Mouse (Mus musculus) neural tube, embryonic 15.5 days (tissue): ENCODE data around the gene Tnfrsf25. TPM values are rescaled to one million over a fixed set of nuclear protein-coding genes. Genes with fewer than 3 reads are reported as not detected.

Experiments
- ATAC-seq: fragments of 200-750 bp; cut with Nextera tagmentation; 2 replicates; pipeline ENCODE4 v1.8.0; 2017; ENCODE audit warnings: mild to moderate bottlenecking, moderate TSS enrichment, moderate library complexity; ENCODE audit not compliant: low FRiP score
- H3K27ac ChIP-seq: fragments of 300-500 bp; sonication (generic); replicated peaks from 2 replicates; pipeline ENCODE4 v1.5.1; 2015; ENCODE audit warnings: mild to moderate bottlenecking, inconsistent platforms
- H3K27me3 ChIP-seq: fragments of 300-500 bp; sonication (generic); replicated peaks from 2 replicates; pipeline ENCODE4 v1.6.1; 2015; ENCODE audit warnings: inconsistent platforms
- H3K36me3 ChIP-seq: fragments of 300-500 bp; sonication (generic); 2 replicates; pipeline ENCODE4 v1.6.1; 2015; ENCODE audit warnings: inconsistent platforms
- H3K4me1 ChIP-seq: fragments of 300-500 bp; sonication (generic); 2 replicates; pipeline ENCODE4 v1.6.1; 2015; ENCODE audit warnings: inconsistent platforms
- H3K4me2 ChIP-seq: fragments of 300-500 bp; sonication (generic); 2 replicates; pipeline ENCODE4 v1.6.1; 2015; ENCODE audit warnings: inconsistent platforms, mild to moderate bottlenecking, moderate library complexity
- H3K4me3 ChIP-seq: fragments of 300-500 bp; sonication (generic); replicated peaks from 2 replicates; pipeline ENCODE4 v1.5.1; 2015; ENCODE audit warnings: mild to moderate bottlenecking, inconsistent platforms
- H3K9ac ChIP-seq: fragments of 300-500 bp; sonication (generic); replicated peaks from 2 replicates; pipeline ENCODE4 v1.6.1; 2015; ENCODE audit warnings: mild to moderate bottlenecking, inconsistent platforms
- H3K9me3 ChIP-seq: fragments of 300-500 bp; sonication (generic); replicated peaks from 2 replicates; pipeline ENCODE4 v1.6.1; 2016; ENCODE audit warnings: inconsistent platforms
- WGBS: fragments of 180-500 bp; shearing (Covaris S2); methylation state at CpG from one replicate; pipeline ENCODE4 v1.1.7; 2015; ENCODE audit warnings: mixed read lengths; 5-methylcytosine and 5-hydroxymethylcytosine counted together
- polyA plus RNA-seq: library from polyadenylated mRNA; unstranded; fragments of >200 nt; fragmentation: Nextera tagmentation; extraction: Ambion mirVana; gene quantifications from 2 replicates; pipeline ENCODE4 v1.2.1, GENCODE M21; 2015

The Tnfrsf25 gene
- polyA plus RNA-seq, 1 experiment from 2014 or later: 1.2 TPM

DNA sequence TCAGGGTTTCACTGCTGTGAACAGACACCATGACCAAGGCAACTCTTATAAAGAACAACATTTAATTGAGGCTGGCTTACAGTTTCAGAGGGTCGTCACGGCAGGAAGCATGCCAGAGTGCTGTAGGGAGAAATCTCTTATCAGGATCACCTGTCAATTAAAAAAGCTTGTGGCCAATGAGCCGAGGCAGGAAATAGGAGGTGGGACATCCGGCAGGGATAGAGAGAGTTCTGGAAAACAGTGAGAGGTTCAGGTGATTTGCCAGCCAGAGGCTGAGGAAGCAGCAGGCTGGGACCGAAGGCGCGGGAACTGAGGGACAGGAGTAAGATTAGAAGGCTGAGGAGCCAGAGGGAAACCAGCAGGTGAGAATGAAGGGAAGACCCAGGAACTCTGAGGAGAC is 53.4 kb downstream of the Tnfrsf25 start:
- Histone ChIP-seq H3K4me1 (peaks cover 6% of the 10 kb centered on the region; the same call in 1 of the 2 replicates), H3K4me2 (no peak overlapping the region), H3K27me3 (peaks cover 13% of the 10 kb centered on the region), H3K27ac (no peak overlapping the region), H3K36me3 (no peaks in the 10 kb centered on the region), H3K4me3 (no peak overlapping the region), H3K9me3 (no peaks in the 10 kb centered on the region), H3K9ac (no peak overlapping the region)
- WGBS: 88% methylated on average over 7 of the region's 7 CpGs
- no peak for ATAC-seq

Other genes starting within 250 kb of the Tnfrsf25 start
- gene Dnajc11, start 182.2 kb upstream of the Tnfrsf25 start, polyA plus RNA-seq: 79.6 and 82.6 TPM in 2 replicates
- gene Thap3, start 126.9 kb upstream of the Tnfrsf25 start, polyA plus RNA-seq: 37.8 and 38.3 TPM in 2 replicates
- 21.3 TPM in 2 replicates for gene Phf13, start 119.7 kb upstream of the Tnfrsf25 start, polyA plus RNA-seq
- gene Klhl21, start 107.1 kb upstream of the Tnfrsf25 start, polyA plus RNA-seq: 5.7 and 7.8 TPM in 2 replicates
- 15.9 and 16.4 TPM in 2 replicates for gene Zbtb48, start 88.3 kb upstream of the Tnfrsf25 start, polyA plus RNA-seq
- gene Tas1r1, start 77.4 kb upstream of the Tnfrsf25 start, polyA plus RNA-seq: 2.1 and 2.2 TPM in 2 replicates
- 26.0 and 26.4 TPM in 2 replicates for gene Nol9, start 76.6 kb upstream of the Tnfrsf25 start, polyA plus RNA-seq
- gene Plekhg5, start 43.4 kb upstream of the Tnfrsf25 start, polyA plus RNA-seq: 13.5 and 13.6 TPM in 2 replicates
- 0.31 and 3.3 TPM in 2 replicates for gene Espn, start 36.4 kb downstream of the Tnfrsf25 start, polyA plus RNA-seq
- not detected in 2 replicates for gene Hes2, start 42.9 kb downstream of the Tnfrsf25 start, polyA plus RNA-seq
- 402 and 456 TPM in 2 replicates for gene Acot7, start 62.2 kb downstream of the Tnfrsf25 start, polyA plus RNA-seq
- 17.7 and 20.8 TPM in 2 replicates for gene Gpr153, start 158.3 kb downstream of the Tnfrsf25 start, polyA plus RNA-seq
- gene Hes3, start 175.7 kb downstream of the Tnfrsf25 start, polyA plus RNA-seq: 0.19 and 0.29 TPM in 2 replicates
- 20.0 and 21.1 TPM in 2 replicates for gene Icmt, start 181.3 kb downstream of the Tnfrsf25 start, polyA plus RNA-seq
- gene Rnf207, start 203.1 kb downstream of the Tnfrsf25 start, polyA plus RNA-seq: 7.8 and 12.4 TPM in 2 replicates
- 148 and 190 TPM in 2 replicates for gene Rpl22, start 209.8 kb downstream of the Tnfrsf25 start, polyA plus RNA-seq
- gene Chd5, start 222.7 kb downstream of the Tnfrsf25 start, polyA plus RNA-seq: 46.3 and 53.7 TPM in 2 replicates